Mouse (Mus musculus) liver, adult 10 weeks (tissue): ENCODE measurements around the gene Hist1h2bf. TPM values are rescaled to one million over a fixed set of nuclear protein-coding genes. Genes with fewer than 3 reads are reported as not detected.

ENCODE experiments used
- polyA plus RNA-seq: library from polyadenylated mRNA; stranded (reverse); fragments of 350-450 nt; fragmentation: Illumina TruSeq; extraction: RNeasy Lipid Tissue Mini Kit (QIAGEN cat#74804); gene quantifications from one replicate; pipeline ENCODE4 v1.2.3, GENCODE M21; 2014; ENCODE audit warnings: low read depth, low replicate concordance

The Hist1h2bf gene
- not detected for polyA plus RNA-seq

DNA sequence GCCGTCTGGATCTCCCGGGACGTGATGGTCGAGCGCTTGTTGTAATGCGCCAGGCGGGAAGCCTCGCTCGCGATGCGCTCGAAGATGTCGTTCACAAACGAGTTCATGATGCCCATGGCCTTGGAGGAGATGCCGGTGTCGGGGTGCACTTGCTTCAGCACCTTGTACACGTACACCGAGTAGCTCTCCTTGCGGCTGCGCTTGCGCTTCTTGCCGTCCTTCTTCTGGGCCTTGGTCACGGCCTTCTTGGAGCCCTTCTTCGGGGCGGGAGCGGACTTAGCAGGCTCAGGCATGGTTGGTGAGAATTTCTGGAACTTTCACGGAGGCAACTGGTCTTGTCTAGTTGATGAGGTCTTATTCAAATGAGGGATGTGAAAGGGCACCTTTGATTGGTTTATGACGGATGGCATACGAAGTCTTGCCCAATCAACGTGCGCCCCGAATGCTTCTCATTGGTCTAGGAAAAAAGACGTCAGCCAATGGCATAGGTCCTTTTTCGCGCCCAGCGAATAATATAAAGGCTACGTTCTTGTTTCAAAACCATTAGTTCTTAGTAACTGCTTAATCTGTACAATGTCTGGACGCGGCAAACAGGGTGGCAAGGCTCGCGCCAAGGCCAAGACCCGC is at the start of gene Hist1h2bf, which contains the start of gene Hist1h2ad:
Gene Hist1h2bf (minus strand): TSS at position 299 of the 627 bp plus-strand sequence.
Gene Hist1h2ad (plus strand): TSS at position 484 of the 627 bp plus-strand sequence.

DNA sequence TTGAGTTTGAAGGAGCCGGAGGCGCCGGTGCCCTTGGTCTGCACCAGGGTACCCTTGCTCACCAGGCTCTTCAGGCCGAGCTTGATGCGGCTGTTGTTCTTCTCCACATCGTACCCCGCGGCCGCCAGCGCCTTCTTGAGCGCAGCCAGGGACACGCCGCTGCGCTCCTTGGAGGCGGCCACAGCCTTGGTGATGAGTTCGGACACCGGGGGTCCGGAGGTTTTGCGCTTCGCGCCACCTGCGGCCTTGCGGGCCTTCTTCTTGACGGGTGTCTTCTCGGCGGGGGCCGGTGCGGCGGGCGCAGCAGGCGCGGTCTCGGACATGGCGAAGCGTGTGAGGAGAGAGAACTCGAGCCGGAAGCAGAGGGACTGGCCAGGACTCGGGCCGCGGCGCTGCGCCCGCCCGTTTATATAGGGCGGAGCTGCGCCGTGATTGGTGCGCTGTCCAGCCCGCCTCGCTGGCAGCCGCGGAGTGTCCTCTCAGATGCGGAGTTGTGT is 48.2 kb upstream of the Hist1h2bf start, which contains the start of gene Hist1h1e:
Gene Hist1h1e (minus strand): TSS at position 384 of the 497 bp plus-strand sequence.

DNA sequence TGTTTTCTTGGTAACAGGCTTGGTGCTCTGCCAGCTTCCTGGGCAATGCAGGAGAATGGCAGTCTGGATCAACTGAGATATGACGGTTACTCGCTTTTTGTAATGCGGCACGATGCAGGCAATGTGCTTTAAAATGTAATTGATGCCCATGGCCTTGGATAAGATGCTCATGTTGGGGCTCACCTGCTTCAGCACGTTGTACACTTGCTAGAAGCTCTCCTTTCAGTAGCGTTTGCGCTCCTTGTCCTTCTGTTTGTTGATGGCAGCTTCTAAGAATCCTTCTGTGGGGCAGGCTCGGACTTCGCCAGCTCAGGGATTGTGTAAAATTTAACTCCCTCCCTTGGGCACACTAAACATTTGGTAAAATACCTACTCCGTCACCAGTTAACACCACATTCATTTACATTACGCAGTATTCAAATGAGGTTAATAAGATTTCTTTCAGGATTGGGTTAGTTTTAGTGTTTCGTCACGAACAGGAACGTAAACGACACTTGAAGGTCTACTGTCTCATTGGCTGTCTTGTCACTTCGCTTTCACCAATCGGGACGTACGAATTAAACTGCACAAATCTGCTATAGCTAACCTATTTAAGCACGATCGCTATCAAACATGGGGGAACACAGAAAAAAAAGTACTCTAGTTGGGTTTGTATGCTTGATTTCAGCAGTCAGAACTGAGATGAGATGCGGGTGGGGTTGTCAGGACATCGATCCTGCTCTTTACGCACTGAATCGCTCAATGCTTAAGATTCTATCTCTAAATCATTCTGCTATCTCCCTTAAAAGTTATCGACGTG is 46.9 kb upstream of the Hist1h2bf start, which contains the start of gene Hist1h2be:
Gene Hist1h2be (minus strand): TSS at position 392 of the 799 bp plus-strand sequence.

DNA sequence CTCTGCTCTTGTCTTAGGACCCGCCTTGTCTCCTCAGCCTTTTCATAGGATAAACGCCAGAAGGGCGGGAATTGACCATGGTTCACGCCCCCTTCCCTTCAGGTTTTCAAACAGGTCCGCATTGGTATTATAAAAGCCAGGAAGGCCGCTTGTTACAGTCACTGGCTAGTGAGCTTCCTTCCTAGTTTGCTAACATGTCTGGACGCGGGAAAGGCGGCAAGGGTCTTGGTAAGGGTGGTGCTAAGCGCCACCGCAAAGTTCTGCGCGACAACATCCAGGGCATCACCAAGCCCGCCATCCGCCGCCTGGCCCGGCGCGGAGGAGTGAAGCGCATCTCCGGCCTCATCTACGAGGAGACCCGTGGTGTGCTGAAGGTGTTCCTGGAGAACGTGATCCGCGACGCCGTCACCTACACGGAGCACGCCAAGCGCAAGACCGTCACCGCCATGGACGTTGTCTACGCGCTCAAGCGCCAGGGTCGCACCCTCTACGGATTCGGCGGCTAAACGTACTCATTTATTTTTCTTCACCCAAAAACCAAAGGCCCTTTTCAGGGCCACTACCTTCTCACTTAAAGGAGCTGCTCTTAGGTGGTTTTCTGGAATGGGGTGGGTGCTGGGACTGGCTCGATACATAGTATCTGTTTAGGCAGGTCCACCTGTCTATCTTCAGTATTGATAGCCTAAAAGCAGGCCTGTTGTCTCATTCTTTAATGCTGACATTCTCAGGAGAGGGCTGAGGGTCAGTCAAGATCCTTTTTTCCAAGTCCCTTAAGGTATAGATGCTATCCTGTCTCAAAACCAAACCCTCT is 7.6 kb upstream of the Hist1h2bf start, which contains the start of gene Hist1h4d:
Gene Hist1h4d (plus strand): TSS at position 191 of the 811 bp plus-strand sequence.

DNA sequence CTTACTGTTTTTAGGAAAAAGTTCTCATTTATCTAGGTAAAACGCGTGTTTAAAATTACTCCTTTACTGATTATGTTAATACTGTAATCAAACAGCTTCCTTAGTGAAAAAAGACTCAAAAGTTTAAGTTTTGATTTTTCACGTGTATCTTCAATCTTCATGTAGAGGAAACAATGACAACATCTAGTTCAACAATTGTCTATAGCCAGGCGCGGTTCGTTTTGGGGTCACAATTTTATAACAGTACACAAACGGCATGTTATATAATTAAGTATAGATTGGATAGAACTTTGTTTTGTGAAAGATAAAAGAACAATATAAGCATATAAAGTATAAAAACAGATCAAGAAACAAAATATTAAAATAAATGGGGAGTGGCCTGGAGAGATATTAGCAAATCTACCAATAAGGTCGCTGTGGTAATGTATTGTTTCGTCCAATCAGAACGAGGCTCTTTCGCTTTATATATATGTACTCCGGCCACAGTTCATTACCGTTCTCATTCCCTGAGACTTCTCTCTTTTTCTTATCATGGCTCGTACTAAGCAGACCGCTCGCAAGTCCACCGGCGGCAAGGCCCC is 1.4 kb upstream of the Hist1h2bf start, which contains the start of gene Hist1h3d:
Gene Hist1h3d (plus strand): TSS at position 493 of the 581 bp plus-strand sequence.

DNA sequence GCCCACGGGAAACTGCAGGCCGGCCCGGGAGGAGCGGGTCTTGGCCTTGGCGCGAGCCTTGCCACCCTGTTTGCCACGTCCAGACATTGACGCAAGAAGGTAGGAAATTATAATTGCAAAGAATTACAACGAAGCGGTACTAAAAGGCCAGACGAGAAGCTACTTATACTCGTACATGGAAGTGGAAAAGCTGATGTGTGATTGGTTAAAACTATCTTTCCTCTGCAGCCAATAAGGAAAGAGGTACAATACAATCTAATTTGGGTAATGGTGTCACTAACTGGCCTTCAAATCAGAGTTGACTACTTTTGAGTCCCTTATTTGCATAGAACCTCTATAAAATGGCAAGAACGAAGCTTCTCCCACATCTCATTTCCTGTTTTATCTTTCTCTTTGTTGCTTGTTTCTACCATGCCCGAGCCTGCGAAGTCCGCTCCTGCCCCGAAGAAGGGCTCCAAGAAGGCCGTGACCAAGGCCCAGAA is 2.9 kb downstream of the Hist1h2bf start, which contains the start of the genes Hist1h2ae and Hist1h2bg:
Gene Hist1h2ae (minus strand): TSS at position 199 of the 482 bp plus-strand sequence.
Gene Hist1h2bg (plus strand): TSS at position 375 of the 482 bp plus-strand sequence.

DNA sequence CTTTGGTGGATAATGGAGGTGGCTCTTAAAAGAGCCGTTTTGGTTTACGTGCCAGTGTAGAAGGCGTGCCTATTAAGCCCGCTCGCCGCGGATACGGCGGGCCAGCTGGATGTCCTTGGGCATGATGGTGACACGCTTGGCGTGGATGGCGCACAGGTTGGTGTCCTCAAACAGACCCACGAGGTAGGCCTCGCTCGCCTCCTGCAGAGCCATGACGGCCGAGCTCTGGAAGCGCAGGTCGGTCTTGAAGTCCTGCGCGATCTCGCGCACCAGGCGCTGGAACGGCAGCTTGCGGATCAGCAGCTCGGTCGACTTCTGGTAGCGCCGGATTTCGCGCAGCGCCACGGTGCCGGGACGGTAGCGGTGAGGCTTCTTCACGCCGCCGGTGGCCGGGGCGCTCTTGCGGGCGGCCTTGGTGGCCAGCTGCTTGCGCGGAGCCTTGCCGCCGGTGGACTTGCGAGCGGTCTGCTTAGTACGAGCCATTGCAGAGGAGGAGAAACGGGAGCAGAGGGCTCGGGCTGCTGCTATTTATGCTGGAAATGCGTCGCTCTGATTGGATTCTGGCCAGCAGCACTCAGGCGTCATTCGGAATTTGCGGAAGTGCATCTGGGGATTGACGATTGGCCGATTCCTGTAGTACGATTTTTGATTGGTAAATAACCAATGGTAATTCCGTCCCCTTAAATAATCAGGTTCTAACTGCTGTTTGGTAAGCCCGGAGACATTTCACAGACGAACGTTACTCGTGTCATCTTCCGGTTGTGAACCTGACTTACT is 11.9 kb downstream of the Hist1h2bf start, which contains the start of gene Hist1h3e:
Gene Hist1h3e (minus strand): TSS at position 487 of the 777 bp plus-strand sequence.

DNA sequence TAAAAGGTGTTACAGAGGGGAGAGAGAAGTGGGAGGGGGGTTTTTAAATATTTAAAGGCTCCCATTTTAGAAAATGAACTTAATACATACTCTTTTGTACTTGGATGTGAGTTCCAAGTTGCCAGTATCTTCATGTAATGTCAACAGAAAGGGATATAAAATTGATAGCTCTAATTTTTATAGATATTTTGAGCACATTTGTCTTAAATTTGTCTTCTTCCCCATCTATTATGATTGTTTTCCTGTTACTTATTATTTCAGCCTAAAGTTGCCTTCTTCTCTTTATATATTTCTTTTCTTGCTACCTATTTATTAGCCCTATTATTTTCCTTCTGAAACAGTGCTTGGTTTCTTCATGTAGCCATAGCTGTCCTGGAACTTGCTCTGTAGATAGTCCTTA is 21.0 kb downstream of the Hist1h2bf start, which contains the start of gene Hist1h1d:
Gene Hist1h1d (plus strand): TSS at position 301 of the 400 bp plus-strand sequence.

DNA sequence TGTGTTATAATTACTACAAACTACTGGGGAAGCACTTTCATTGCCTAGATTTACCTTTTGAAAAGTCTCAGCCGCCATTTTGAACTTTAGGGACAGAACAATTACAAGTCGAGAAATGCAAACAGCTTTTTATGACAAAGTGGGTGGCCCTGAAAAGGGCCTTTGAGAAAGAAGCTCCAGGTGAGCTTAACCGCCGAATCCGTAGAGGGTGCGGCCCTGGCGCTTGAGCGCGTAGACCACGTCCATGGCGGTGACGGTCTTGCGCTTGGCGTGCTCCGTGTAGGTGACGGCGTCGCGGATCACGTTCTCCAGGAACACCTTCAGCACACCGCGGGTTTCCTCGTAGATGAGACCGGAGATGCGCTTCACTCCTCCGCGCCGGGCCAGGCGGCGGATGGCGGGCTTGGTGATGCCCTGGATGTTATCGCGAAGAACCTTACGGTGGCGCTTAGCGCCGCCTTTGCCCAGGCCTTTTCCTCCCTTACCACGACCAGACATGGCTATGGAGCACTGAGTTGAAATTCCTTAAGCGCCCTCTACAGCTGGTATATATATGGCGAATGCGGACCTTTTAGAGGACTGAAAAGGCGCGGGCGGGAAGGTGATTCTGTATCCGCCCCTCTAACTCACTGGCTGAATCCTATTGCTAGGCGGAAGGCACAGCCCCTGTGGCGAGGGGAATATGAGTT is 22.7 kb downstream of the Hist1h2bf start, which contains the start of gene Hist1h4f:
Gene Hist1h4f (minus strand): TSS at position 503 of the 689 bp plus-strand sequence.

DNA sequence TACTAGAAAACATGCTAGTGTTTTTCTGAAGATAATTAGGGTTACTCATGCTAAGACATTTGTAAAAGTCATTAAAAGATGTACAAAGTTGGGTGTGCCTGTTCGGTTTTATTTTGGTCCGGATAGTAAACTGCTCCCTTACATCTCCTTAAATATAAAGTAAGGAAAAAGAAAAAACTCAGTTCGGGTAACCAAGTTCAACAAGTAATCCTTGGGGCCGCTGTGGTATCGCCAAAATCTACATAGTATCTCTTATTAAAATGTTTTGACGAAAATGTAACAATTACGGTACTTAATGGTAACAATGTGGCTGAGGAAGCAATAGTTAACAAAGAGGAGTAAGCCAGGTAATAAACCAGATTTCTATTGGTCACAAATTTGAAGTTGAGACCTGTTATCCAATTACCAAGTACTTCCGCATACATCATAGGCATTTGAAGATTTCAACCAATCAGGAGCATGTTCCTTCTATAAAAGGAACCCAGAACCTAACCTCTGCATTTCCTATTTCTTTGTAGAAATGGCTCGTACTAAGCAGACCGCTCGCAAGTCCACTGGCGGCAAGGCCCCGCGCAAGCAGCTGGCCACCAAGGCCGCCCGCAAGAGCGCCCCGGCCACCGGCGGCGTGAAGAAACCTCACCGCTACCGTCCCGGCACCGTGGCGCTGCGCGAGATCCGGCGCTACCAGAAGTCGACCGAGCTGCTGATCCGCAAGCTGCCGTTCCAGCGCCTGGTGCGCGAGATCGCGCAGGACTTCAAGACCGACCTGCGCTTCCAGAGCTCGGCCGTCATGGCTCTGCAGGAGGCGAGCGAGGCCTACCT is 29.8 kb downstream of the Hist1h2bf start, which contains the start of gene Hist1h3f:
Gene Hist1h3f (plus strand): TSS at position 88 of the 822 bp plus-strand sequence.

DNA sequence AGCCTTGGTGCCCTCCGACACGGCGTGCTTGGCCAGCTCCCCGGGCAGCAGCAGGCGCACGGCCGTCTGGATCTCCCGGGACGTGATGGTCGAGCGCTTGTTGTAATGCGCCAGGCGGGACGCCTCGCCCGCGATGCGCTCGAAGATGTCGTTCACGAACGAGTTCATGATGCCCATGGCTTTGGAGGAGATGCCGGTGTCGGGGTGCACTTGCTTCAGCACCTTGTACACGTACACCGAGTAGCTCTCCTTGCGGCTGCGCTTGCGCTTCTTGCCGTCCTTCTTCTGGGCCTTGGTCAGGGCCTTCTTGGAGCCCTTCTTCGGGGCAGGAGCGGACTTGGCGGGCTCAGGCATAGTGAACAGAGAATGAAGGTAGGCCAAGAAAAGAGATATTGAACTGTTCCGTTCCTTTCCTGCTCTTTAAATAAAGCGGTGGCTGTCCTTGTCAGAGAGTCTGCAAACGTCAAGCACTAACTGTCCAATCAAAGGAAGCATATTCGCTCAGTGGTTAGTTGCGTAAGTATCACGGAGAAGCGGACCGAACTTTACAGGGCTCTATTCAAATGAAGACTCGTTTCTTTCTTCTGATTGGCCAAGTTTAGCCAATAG is 30.9 kb downstream of the Hist1h2bf start, which contains the start of gene Hist1h2bh:
Gene Hist1h2bh (minus strand): TSS at position 394 of the 609 bp plus-strand sequence.

DNA sequence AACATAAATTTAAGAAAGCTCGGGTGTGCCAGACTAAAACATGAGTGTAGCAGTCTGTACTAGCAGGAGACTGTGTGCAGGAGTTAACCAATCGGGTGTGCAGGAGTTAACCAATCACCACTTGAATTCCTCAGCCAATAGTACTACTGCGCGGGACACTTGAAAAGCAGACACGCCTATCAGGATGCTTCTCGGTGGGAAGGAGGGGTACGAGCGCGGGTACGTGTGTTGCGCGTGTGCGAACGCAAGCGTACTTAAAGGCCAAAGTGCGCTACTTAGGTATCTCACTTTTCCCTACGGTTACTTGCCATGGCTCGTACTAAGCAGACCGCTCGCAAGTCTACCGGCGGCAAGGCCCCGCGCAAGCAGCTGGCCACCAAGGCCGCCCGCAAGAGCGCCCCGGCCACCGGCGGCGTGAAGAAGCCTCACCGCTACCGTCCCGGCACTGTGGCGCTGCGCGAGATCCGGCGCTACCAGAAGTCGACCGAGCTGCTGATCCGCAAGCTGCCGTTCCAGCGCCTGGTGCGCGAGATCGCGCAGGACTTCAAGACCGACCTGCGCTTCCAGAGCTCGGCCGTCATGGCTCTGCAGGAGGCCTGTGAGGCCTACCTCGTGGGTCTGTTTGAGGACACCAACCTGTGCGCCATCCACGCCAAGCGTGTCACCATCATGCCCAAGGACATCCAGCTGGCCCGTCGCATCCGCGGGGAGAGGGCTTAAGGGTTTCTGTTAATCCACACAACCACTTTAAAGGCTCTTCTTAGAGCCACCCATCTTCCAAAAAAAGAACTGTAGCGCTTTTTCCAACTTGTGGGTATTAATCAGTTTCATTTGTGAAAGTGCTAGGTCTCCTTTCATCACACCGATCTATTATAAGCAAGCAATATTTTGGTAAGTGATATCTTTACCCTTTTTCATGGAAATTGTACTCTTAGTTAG is 38.6 kb downstream of the Hist1h2bf start, which contains the start of gene Hist1h3g:
Gene Hist1h3g (plus strand): TSS at position 286 of the 939 bp plus-strand sequence.

DNA sequence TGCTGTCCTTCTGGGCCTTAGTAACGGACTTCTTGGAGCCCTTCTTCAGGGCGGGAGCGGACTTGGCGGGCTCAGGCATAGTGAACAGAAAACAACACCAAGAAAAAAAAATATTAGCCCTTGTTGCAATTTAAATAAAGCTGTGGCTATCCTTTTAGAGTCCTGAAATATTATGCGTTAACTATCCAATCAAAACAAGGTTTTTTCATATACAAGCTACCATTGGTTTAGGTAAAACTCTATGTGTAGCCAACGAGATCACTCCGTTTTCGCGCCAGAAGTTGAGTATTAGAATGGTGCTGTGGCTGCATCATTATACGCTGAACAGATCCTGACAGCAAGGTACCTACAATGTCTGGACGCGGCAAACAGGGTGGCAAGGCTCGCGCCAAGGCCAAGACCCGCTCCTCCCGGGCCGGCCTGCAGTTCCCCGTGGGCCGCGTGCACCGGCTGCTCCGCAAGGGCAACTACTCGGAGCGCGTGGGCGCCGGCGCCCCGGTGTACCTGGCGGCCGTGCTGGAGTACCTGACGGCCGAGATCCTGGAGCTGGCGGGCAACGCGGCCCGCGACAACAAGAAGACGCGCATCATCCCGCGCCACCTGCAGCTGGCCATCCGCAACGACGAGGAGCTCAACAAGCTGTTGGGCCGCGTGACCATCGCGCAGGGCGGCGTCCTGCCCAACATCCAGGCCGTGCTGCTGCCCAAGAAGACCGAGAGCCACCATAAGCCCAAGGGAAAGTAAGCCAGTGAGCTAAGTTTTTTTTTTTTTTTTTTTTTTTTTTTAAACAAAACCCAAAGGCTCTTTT is 40.2 kb downstream of the Hist1h2bf start, which contains the start of gene Hist1h2af:
Gene Hist1h2af (plus strand): TSS at position 347 of the 808 bp plus-strand sequence.

DNA sequence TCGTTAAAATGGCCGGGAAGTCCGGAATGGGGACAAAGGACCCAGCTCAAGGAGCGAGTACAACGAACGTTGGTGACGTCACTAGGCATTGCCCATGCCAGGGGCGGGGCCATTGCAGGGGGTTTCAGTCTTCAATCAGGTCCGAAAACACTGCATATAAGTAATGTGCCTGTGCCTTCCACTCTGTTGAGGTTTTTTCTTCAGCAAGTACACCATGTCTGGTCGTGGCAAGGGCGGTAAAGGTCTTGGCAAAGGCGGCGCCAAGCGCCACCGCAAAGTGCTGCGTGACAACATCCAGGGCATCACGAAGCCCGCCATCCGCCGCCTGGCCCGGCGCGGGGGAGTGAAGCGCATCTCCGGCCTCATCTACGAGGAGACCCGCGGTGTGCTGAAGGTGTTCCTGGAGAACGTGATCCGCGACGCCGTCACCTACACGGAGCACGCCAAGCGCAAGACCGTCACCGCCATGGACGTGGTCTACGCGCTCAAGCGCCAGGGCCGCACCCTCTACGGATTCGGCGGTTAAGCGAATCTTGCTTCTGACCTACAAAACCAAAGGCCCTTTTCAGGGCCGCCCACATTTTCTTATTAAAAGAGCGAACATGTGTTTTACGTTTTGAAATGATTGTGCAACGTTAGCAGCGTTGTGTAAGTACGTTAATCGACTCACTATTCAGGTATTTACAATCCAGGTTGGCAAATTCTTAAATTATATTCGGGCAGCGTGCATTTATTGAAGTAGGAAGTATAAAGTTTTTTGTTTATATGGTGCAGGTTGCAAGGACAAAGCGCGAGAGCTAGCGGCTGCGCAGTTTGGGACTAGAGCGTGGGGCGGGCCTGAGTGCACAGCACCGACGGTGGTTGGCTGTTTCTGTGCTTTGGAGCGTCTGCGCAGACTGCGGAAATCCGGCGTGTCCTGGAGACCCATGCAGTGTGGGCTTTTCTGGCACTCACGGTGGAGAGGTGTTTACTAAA is 42.8 kb downstream of the Hist1h2bf start, which contains the start of gene Hist1h4h:
Gene Hist1h4h (plus strand): TSS at position 150 of the 975 bp plus-strand sequence.

